Mouse (Mus musculus): ENCODE data around the gene Ube2t. TPM values are rescaled to one million over a fixed set of nuclear protein-coding genes. Genes with fewer than 3 reads are reported as not detected.
A peak's percentile ranks its signal among the peaks of the same experiment; 100 is the strongest.

Gene Ube2t
- polyA plus RNA-seq, 1 experiment from 2014 or later: 17.0 TPM

DNA sequence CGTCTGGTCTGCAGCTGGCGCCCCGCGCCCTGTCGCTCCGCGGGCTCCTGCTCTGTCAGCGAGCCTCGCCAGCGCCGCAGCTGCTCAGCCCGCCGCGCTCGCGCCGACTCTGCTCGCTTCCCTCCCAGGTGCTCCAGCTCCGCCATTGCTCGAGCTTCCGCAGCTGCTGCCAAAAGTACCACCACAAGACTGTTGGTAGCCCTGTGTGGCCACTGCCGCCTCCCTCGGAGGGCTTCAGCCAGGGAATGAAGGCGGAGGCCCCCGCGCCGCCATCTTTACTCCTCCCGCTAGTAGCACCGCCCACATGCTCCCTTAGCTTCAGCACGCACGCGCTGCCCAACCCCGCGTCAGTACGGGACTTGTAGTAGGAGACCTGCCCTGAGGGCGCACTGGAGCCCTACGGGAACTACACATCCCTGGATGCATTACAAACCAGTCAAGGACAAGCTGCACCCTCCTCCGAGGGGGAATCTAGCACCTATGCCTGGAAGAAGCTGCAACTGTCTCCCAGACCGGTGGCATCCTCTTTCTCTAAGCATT is 6.7 kb upstream of the Ube2t start, which contains the start of gene Ppp1r12b:
Gene Ppp1r12b (minus strand): TSS at position 306 of the 540 bp plus-strand sequence.
- no peaks in the 10 kb centered on the region for H3K36me3 ChIP-seq
- H3K4me1 ChIP-seq (replicated peaks): peaks cover 14% of the 10 kb centered on the region
- H3K4me2 ChIP-seq: peak within 1 kb of the TSS; percentile 79
- H3K9me3 ChIP-seq: no peaks in the 10 kb centered on the region
- H3K4me3 ChIP-seq: peak within 1 kb of the TSS; percentile 82
- H3K9ac ChIP-seq: peak within 1 kb of the TSS; percentile 87
- under 1% methylated on average over 39 of the region's 39 CpGs for WGBS
- no peaks in the 10 kb centered on the region for H3K27me3 ChIP-seq
- H3K27ac ChIP-seq: peak within 1 kb of the TSS; percentile 94
- ATAC-seq (ENCODE audit: low FRiP score): peak; percentile 99

DNA sequence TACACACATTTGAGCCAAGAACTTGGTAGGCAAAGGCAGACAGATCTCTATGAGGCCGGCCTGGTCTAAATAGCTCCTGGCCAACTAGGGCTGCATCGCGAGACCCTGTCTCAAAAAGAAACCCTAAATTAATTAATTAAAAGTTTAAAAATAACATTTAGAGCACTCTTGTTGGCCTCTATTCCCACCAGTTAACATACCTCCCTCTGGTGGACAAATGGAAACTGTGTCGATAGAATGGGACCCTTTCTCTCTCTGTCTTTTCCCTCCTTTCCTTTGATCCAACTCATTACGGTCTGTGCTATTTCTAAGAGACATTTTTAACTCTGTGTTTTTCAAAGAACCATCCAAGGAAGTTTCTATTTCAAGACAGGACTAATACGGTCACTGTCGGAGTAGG is 1.7 kb upstream of the Ube2t start:
- Histone ChIP-seq H3K4me3 (no peak overlapping the region), H3K27me3 (peaks cover 7% of the 10 kb centered on the region; the same call in 1 of the 2 replicates)
- WGBS: 67% methylated on average over 7 of the region's 7 CpGs

DNA sequence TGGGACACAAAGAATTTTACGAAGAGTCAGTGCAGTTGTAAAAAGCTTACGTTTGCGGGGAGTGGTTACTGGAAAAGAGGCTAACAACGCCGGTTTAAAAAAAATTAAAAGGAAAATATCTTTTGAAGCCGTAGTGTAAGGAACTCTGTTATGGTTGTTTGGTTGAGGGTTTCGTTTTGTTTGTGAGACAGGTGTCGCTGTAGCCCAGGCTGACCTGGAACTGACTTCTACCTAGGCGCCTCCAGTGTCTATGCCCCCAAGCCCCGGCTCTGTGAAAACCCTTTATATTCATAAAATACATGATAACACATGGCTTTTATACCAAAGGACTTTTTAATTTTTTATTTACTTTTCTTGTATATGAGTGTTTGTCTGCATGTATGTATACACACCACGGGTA is 456 bp downstream of the Ube2t start:
- Histone ChIP-seq H3K4me1 (replicated peaks) (peaks cover 12% of the 10 kb centered on the region), H3K27ac (no peak overlapping the region), H3K9me3 (no peaks in the 10 kb centered on the region), H3K27me3 (peaks cover 7% of the 10 kb centered on the region; the same call in 1 of the 2 replicates), H3K4me3 (peak overlapping the region; percentile 65), H3K4me2 (peak overlapping the region; percentile 69), H3K36me3 (no peaks in the 10 kb centered on the region), H3K9ac (peak overlapping the region; percentile 73)
- ATAC-seq (ENCODE audit: low FRiP score): peak; percentile 75
- WGBS: 3% methylated on average over 11 of the region's 11 CpGs

More for the DNA sequence above, 1.7 kb upstream of the Ube2t start:
- Histone ChIP-seq H3K4me1 (replicated peaks) (peaks cover 12% of the 10 kb centered on the region), H3K9ac (no peak overlapping the region), H3K36me3 (no peaks in the 10 kb centered on the region), H3K4me2 (no peak overlapping the region), H3K9me3 (no peaks in the 10 kb centered on the region), H3K27ac (no peak overlapping the region)
- no peak for ATAC-seq (ENCODE audit: low FRiP score)

DNA sequence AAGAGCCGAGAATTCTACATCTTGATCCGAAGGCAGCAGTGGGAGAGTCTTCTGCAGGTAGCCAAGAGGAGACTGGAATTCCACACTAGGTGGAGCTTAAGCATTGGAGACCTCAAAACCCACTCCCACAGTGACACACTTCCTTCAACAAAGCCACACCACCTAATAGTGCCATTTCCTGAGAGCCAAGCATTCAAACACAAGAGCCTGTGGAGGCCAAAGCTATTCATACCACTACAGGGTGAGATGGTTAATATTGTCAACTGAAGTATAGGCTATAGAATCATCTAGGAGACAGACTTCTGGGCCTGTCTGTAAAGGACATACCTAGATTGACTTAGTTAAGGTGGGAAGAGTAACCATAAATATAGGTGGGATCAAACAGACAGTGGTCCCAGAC is 3.1 kb downstream of the Ube2t start:
- Histone ChIP-seq H3K4me3 (no peak overlapping the region), H3K4me1 (replicated peaks) (peaks cover 12% of the 10 kb centered on the region), H3K9ac (no peak overlapping the region), H3K9me3 (no peaks in the 10 kb centered on the region), H3K4me2 (no peak overlapping the region), H3K36me3 (0 out of 2 replicates have a peak, but pooled peaks cover 6% of the 10 kb centered on the region), H3K27me3 (peaks cover 7% of the 10 kb centered on the region; the same call in 1 of the 2 replicates), H3K27ac (no peak overlapping the region)
- no peak for ATAC-seq (ENCODE audit: low FRiP score)
- WGBS: 93% methylated on average over 2 of the region's 2 CpGs

DNA sequence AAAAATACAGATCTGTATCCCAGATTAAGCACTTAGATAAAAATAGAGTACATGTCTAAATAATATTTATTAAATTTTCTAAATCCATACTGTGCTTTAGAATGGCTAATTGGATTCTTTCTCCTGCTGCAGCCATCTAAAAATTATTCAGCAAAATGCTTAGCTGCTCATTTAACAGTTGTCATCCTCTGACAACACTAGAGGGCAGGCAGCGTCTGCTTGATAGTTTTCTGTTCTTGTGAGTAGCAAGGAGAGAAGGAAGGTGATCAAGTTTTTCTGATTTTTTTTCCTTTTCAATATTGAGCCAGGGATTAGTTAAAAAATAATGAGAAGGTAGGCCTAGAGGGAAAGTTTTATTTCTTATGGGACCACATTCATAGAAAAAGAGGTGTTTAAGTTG is 10.6 kb downstream of the Ube2t start:
- ATAC-seq (ENCODE audit: low FRiP score): no peak
- 68% methylated on average over 1 of the region's 1 CpGs for WGBS
- no peaks in the 10 kb centered on the region for H3K27me3 ChIP-seq
- no peak overlapping the region for H3K4me2 ChIP-seq
- H3K36me3 ChIP-seq: peaks cover 6% of the 10 kb centered on the region; the same call in 1 of the 2 replicates
- H3K9me3 ChIP-seq: no peaks in the 10 kb centered on the region
- H3K27ac ChIP-seq: no peak overlapping the region
- H3K9ac ChIP-seq: no peak overlapping the region
- no peak overlapping the region for H3K4me3 ChIP-seq
- H3K4me1 ChIP-seq (replicated peaks): no peaks in the 10 kb centered on the region

DNA sequence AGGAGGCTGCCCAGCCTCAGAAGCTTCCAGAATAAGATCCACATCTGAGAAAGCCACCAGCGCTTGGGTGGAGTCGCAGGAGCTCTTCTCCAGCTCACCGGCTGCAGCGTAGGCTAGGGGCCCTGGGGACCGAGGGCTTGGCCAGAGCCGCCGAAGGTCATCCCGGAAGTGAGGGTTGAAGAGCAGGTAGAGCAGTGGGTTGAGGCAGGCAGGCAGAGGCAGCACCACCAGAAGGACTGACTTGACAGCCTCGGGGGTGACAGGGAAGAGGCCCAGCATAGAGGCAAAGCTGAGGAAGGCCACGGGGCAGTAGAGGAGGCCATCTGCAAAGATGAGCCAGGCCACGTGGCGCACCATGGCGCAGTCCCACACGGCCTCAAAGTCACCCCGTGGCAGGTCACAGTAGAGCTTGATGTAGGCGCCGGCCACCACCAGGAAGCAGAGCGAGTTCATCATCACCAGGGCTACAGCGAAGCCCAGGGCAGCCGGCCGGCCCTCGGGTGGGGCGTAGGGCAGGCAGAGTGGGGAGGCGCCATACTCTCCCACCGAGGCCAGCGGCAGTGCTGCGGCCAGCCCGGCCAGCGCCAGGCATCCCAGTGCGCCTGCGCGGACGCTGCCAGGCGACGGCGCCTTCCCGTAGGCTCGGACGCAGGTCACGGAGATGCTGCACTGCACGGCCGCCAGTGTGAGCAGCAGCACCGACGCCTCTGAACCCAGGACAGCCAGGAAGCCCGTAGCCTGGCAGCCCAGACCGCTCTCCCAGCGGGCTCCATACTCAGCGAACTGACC is 25.0 kb downstream of the Ube2t start:
- H3K27ac ChIP-seq: no peak overlapping the region
- WGBS: 32% methylated on average over 48 of the region's 48 CpGs
- H3K4me3 ChIP-seq: peak overlapping the region; percentile 46
- H3K36me3 ChIP-seq: no peaks in the 10 kb centered on the region
- H3K9ac ChIP-seq: peak overlapping the region; percentile 73
- H3K4me1 ChIP-seq (replicated peaks): peaks cover 11% of the 10 kb centered on the region
- ATAC-seq (ENCODE audit: low FRiP score): peak; percentile 83
- peak overlapping the region; percentile 75 for H3K4me2 ChIP-seq
- peaks cover 28% of the 10 kb centered on the region; the same call in 1 of the 2 replicates for H3K27me3 ChIP-seq
- H3K9me3 ChIP-seq: no peaks in the 10 kb centered on the region

DNA sequence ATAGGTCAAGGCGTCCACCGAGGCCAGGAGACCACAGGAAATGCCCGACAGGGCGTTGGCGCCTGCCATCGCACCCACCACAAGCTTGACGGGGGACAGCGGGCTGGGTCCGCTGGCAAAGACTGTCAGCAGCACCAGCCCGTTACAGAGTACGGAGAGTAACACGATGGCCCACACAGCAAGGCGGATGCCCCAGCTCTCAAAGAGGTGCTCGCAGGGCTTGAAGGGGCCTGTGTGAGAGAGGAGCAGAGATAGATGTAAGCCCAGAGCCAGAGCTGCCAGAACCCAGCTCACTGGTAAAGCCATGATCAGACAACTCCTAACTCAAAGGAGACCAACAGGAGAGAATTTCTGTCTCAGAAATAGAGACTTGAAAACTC is 25.6 kb downstream of the Ube2t start:
- Histone ChIP-seq H3K36me3 (no peaks in the 10 kb centered on the region), H3K27ac (no peak overlapping the region), H3K4me1 (replicated peaks) (peaks cover 11% of the 10 kb centered on the region), H3K9ac (peak overlapping the region; percentile 73), H3K9me3 (no peaks in the 10 kb centered on the region), H3K27me3 (peaks cover 28% of the 10 kb centered on the region; the same call in 1 of the 2 replicates), H3K4me3 (peak overlapping the region; percentile 46), H3K4me2 (peak overlapping the region; percentile 75)
- peak; percentile 43 for ATAC-seq (ENCODE audit: low FRiP score)
- WGBS: 7% methylated on average over 14 of the region's 14 CpGs

DNA sequence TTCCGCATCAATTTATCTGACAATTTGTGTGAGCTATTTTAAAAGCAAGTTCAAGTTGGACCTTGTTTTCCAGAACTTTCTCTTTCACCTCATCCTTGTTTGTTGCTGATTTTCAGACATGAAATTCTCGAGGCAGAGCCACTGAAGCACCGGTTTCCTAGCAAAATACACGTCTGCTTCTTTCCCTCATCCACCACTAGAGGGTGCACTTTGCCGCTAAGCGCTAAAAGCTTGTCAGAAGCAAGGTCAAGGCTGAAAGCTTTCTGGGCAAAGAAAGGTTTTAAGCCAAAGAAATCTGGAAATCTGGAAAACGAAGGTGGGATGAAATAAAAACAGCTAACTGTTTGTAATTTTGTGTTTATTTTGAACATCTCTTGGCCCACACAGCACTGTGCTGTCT is 27.0 kb downstream of the Ube2t start:
- 9% methylated on average over 7 of the region's 7 CpGs for WGBS
- no peak overlapping the region for H3K27ac ChIP-seq
- no peak overlapping the region for H3K9ac ChIP-seq
- no peak overlapping the region for H3K4me2 ChIP-seq
- H3K4me3 ChIP-seq: no peak overlapping the region
- peaks cover 11% of the 10 kb centered on the region for H3K4me1 ChIP-seq (replicated peaks)
- no peaks in the 10 kb centered on the region for H3K36me3 ChIP-seq
- ATAC-seq (ENCODE audit: low FRiP score): no peak
- no peaks in the 10 kb centered on the region for H3K9me3 ChIP-seq
- H3K27me3 ChIP-seq: peaks cover 36% of the 10 kb centered on the region; the same call in 1 of the 2 replicates

DNA sequence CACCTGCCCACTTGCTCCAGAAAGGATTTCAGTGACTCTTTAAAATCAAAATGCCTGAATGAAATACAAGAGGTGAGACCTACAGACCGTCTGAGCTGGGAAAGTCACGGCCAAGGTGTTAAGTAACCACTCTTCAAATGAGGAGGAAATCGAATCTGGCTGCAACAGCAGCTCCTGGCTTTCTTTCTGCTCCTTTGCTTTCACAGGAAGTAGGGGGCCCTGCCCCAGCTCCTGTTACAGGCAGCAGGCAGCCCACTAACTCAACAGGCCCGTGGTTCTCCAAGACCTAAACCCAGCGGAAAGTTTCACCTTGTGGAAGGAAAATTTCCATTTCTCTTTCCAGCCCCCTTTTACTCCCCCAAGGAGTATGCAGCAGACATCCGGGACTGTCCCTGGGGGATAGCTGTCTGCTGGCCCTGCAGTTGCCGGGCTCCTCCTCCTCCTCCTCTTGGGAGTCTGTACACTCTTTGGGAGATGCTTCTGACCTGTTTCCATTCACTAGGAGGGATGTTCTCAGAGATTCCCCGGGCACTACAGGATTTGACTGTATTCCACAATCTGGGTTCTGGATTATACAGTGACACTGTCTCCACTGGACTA is 29.8 kb downstream of the Ube2t start:
- ATAC-seq (ENCODE audit: low FRiP score): no peak
- Histone ChIP-seq H3K27me3 (peaks cover 24% of the 10 kb centered on the region; the same call in 1 of the 2 replicates), H3K36me3 (no peaks in the 10 kb centered on the region), H3K27ac (no peak overlapping the region), H3K4me3 (no peak overlapping the region), H3K9ac (no peak overlapping the region), H3K4me2 (no peak overlapping the region), H3K4me1 (replicated peaks) (peaks cover 17% of the 10 kb centered on the region), H3K9me3 (no peaks in the 10 kb centered on the region)
- 50% methylated on average over 8 of the region's 8 CpGs for WGBS

DNA sequence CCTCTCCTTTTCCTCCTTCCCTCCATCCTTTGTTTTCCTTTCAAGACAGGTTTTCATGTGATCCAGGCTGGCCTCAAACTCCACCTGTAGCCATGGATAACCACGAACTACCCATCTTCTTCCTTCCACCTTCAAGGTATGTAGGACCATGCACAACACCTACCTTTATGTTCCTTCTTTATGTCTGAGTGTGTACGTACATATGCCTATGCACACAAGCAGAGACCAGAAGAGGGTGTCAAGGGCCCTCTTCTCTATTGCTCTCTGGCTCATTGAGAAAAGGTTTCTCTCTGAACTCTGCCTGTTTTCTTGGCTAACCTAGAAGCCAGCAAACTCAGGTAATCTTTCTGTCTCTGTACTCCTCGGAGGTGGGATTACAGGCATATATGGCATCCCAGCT is 32.4 kb downstream of the Ube2t start:
- WGBS: 91% methylated on average over 3 of the region's 3 CpGs
- H3K4me2 ChIP-seq: no peak overlapping the region
- ATAC-seq (ENCODE audit: low FRiP score): no peak
- H3K27me3 ChIP-seq: peaks cover 17% of the 10 kb centered on the region; the same call in 1 of the 2 replicates
- H3K4me3 ChIP-seq: no peak overlapping the region
- no peak overlapping the region for H3K9ac ChIP-seq
- H3K36me3 ChIP-seq: no peaks in the 10 kb centered on the region
- H3K4me1 ChIP-seq (replicated peaks): peaks cover 7% of the 10 kb centered on the region
- no peak overlapping the region for H3K27ac ChIP-seq
- no peaks in the 10 kb centered on the region for H3K9me3 ChIP-seq

DNA sequence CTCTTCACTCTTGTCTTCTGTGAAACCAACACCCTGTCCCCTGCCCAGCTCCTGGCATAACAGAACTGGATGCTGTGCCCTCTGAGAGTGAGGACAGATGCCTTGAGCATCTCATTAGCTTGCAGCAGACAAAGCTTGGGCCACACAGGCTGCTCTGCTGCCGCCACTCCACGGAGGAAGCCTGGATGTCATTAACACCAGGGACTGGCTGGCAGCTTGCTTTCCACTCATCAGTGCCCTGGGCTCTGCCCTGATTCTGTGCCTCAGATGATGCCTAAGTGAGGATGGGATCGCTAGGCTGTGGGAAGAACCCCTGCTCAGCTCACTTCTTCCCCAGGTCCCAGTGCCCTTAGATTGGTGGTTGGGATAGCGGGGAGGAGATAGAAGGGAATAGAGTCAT is 33.1 kb downstream of the Ube2t start:
- H3K9ac ChIP-seq: no peak overlapping the region
- ATAC-seq (ENCODE audit: low FRiP score): no peak
- WGBS: 44% methylated on average over 4 of the region's 4 CpGs
- no peak overlapping the region for H3K4me3 ChIP-seq
- H3K4me1 ChIP-seq (replicated peaks): peaks cover 7% of the 10 kb centered on the region
- H3K4me2 ChIP-seq: no peak overlapping the region
- H3K36me3 ChIP-seq: no peaks in the 10 kb centered on the region
- peaks cover 14% of the 10 kb centered on the region; the same call in 1 of the 2 replicates for H3K27me3 ChIP-seq
- H3K9me3 ChIP-seq: no peaks in the 10 kb centered on the region
- no peak overlapping the region for H3K27ac ChIP-seq

DNA sequence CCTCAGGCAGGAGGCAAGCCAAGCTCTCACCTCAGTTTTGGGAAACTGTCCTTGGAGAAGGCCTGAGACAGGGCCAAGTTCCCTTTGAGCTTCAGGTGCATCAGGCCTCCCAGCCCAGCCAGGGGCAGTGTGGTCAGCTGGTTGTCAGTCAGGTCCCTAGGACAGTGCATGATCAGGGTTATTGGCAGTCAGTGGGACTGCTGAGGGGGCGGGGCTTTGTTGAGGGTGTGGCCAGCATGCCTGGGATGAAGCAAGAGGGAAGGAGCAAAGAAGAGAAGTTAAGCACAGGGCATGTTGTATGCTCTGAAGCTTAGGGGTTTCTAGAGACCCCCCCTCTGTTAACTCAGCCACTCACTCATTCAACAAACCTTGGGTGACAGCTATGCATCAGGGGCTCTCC is 33.6 kb downstream of the Ube2t start:
- H3K4me2 ChIP-seq: no peak overlapping the region
- no peak overlapping the region for H3K4me3 ChIP-seq
- peaks cover 7% of the 10 kb centered on the region for H3K4me1 ChIP-seq (replicated peaks)
- WGBS: 33% methylated on average over 1 of the region's 1 CpGs
- no peak overlapping the region for H3K9ac ChIP-seq
- no peaks in the 10 kb centered on the region for H3K9me3 ChIP-seq
- H3K36me3 ChIP-seq: no peaks in the 10 kb centered on the region
- ATAC-seq (ENCODE audit: low FRiP score): 0 out of 2 replicates have a peak, but pooled peaks have one; percentile 10
- H3K27me3 ChIP-seq: 0 out of 2 replicates have a peak, but pooled peaks cover 9% of the 10 kb centered on the region
- H3K27ac ChIP-seq: no peak overlapping the region

All from hindbrain, embryonic 13.5 days (tissue).